Mouse (Mus musculus): ENCODE data around the gene Catsperd. TPM values are rescaled to one million over a fixed set of nuclear protein-coding genes. Genes with fewer than 3 reads are reported as not detected.
"Not testable (repeated sequence)": the region's sequence is repeated elsewhere in the genome, so short reads cannot be mapped to it uniquely, and the experiment has no call there.

Catsperd gene
- polyA plus RNA-seq, 1 experiment from 2014 or later, result 0.13 TPM

DNA sequence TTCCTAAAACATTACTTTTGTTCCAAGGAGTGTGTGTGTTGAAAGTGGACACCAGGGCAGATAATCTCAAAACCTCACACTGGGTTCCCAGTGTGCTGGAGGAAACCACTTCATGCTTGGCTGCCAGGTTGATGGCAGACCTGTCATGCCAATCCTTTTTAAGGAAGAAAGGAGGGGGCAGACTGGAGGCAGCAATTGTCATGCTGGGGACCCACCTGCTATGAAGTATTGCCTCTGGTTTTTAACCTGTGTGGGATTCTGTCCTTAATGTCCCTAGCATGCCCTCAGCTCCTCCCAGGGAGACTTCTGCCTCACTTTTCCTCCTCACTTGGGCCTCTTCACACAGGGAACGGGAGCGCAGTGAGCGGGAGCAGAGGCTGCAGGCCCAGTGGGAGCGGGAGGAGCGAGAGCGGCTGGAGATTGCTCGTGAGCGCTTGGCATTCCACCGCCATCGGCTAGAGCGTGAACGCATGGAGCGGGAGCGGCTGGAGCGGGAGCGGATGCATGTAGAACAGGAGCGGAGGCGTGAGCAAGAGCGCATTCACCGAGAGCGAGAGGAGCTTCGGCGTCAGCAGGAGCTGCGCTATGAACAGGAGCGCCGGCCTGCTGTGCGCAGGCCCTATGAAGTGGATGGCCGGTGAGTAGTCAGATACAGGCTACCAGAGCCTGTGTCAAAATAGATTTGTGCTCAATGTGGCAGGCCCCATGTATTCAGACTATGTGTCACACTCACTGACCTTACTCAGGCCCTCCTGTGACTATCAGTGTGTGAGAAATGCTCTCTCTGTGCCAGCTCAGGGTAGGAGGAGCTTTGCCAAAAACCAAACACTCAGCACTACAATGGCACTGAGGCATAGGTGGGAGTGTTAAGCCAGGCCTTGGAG lies 24.5 kb upstream of the Catsperd start:
- Histone ChIP-seq H3K27me3 (no peaks in the 10 kb centered on the region), H3K9me3 (replicated peaks) (no peaks in the 10 kb centered on the region), H3K36me3 (peaks cover 86% of the 10 kb centered on the region), H3K9ac (no peak overlapping the region), H3K4me1 (replicated peaks) (peaks cover 6% of the 10 kb centered on the region), H3K4me3 (no peak overlapping the region), H3K27ac (no peak overlapping the region), H3K4me2 (no peak overlapping the region)
- ATAC-seq (replicated peaks; ENCODE audit: insufficient number of reproducible peaks, insufficient read depth, low FRiP score, low read depth), result no peak
- 93% methylated on average over 28 of the region's 28 CpGs for WGBS

DNA sequence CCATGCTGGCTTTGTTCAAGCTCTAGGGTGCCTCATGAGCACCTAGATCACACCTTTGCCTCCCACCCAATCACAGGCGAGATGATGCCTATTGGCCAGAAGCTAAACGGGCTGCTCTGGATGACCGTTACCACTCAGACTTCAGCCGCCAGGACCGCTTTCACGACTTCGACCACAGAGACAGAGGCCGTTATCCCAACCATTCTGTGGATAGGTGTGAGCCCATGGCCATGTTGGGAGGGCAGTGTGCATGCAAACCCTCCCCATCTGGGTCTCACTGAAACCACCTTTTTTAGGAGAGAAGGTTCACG lies 23.9 kb upstream of the Catsperd start:
- no peaks in the 10 kb centered on the region for H3K9me3 ChIP-seq (replicated peaks)
- ATAC-seq (replicated peaks; ENCODE audit: insufficient number of reproducible peaks, insufficient read depth, low FRiP score, low read depth), result no peak
- H3K9ac ChIP-seq, result no peak overlapping the region
- WGBS, result 89% methylated on average over 9 of the region's 9 CpGs
- no peaks in the 10 kb centered on the region for H3K27me3 ChIP-seq
- no peak overlapping the region for H3K27ac ChIP-seq
- peaks cover 11% of the 10 kb centered on the region for H3K4me1 ChIP-seq (replicated peaks)
- H3K36me3 ChIP-seq, result peaks cover 86% of the 10 kb centered on the region
- no peak overlapping the region for H3K4me3 ChIP-seq
- no peak overlapping the region for H3K4me2 ChIP-seq

DNA sequence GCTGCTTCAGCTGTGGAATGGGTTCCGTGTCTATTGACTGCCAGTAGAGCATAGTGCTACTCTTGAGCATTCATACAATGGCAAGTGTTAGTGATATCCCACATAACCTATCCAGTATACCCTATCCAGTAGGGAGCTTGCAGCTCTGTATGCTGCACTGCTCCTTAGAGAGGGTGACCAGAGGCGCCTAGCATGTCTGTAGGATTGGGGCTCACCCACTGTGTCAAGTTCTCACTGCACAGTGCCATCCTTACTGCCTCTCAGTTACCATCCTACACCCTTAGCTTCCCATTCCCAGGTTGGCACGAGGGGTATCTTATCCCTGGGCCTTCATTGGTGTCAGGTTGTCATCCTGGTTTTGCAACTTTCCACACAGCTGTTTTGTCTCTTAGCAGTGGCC lies 23.5 kb upstream of the Catsperd start:
- no peak overlapping the region for H3K9ac ChIP-seq
- peaks cover 83% of the 10 kb centered on the region for H3K36me3 ChIP-seq
- ATAC-seq (replicated peaks; ENCODE audit: insufficient number of reproducible peaks, insufficient read depth, low FRiP score, low read depth), result no peak
- WGBS, result 86% methylated on average over 3 of the region's 3 CpGs
- no peaks in the 10 kb centered on the region for H3K9me3 ChIP-seq (replicated peaks)
- no peak overlapping the region for H3K27ac ChIP-seq
- no peak overlapping the region for H3K4me2 ChIP-seq
- H3K4me3 ChIP-seq, result no peak overlapping the region
- H3K4me1 ChIP-seq (replicated peaks), result peaks cover 11% of the 10 kb centered on the region
- H3K27me3 ChIP-seq, result no peaks in the 10 kb centered on the region

DNA sequence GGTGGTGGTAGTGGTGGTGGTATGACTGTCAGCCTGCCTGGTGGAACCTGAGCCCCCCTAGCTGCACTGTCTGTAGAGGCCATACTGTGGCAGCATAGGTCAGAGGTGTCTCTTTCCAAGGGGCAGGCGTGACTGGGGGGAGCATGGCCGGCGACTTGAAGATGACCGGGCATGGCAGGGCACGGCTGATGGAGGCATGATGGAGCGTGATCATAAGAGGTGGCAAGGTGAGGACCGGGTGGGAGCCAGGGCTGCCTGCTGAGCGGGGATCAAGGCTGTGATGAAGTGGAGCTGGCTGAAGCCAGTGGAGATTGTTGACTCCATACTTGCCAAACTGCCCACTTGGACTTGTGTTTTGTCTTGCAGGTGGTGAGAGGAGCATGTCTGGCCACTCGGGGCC lies 22.5 kb upstream of the Catsperd start:
- Histone ChIP-seq H3K4me1 (replicated peaks) (peaks cover 16% of the 10 kb centered on the region), H3K36me3 (peaks cover 72% of the 10 kb centered on the region), H3K4me3 (no peak overlapping the region), H3K9me3 (replicated peaks) (no peaks in the 10 kb centered on the region), H3K27ac (no peak overlapping the region), H3K27me3 (no peaks in the 10 kb centered on the region), H3K9ac (no peak overlapping the region), H3K4me2 (no peak overlapping the region)
- no peak for ATAC-seq (replicated peaks; ENCODE audit: insufficient number of reproducible peaks, insufficient read depth, low FRiP score, low read depth)
- WGBS, result 84% methylated on average over 9 of the region's 9 CpGs

DNA sequence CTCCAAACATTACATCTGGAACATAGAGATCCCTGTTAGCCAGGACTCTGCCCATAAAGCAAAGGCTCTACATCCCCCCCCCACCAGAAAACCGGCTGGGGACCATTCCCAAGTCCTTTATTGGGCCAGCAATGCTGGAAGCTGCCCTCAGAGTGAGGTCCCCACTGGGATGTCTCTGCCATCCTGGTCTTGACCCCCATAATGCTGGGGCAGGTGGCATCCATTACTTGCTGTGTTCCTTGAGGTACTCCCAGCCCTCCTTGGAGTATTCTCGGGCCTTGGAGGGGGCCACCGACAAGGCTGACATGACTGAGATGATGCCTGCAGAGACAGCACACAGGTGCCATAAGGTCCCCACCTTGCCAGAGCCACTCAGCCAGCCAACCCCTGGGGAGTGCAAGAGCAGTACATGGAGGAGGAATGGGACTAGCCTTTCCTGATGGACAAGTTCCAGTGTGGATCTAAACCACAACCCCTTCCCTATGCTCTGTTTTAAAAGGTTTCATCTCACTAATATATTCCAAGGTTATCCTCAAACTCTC lies 20.4 kb upstream of the Catsperd start:
- WGBS, result 67% methylated on average over 3 of the region's 3 CpGs
- H3K4me3 ChIP-seq, result no peak overlapping the region
- H3K9ac ChIP-seq, result no peak overlapping the region
- H3K27me3 ChIP-seq, result no peaks in the 10 kb centered on the region
- H3K27ac ChIP-seq, result no peak overlapping the region
- H3K36me3 ChIP-seq, result peaks cover 51% of the 10 kb centered on the region
- H3K4me2 ChIP-seq, result no peak overlapping the region
- ATAC-seq (replicated peaks; ENCODE audit: insufficient number of reproducible peaks, insufficient read depth, low FRiP score, low read depth), result no peak
- no peaks in the 10 kb centered on the region for H3K9me3 ChIP-seq (replicated peaks)
- H3K4me1 ChIP-seq (replicated peaks), result peaks cover 27% of the 10 kb centered on the region

DNA sequence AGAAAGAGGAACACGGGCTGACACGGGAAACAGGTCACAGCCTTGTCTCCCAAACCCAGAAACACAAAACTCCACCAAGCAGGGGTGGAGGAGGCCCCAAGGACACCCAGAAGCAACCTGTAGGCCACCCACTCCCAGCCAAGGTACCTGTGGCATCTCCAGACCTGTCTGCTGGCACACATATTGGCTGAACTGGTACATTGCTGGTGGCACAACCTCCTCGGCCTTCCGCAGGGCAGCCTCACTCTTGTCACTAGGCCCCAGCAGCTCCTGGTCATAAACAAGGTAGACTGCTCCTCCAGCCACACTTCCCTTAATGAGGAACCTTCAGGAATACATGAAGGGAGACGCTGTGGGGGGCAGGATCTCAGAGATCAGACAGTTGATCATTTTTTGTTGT lies 19.2 kb upstream of the Catsperd start:
- 34% methylated on average over 5 of the region's 5 CpGs for WGBS
- peaks cover 27% of the 10 kb centered on the region for H3K4me1 ChIP-seq (replicated peaks)
- H3K36me3 ChIP-seq, result peaks cover 40% of the 10 kb centered on the region
- no peaks in the 10 kb centered on the region for H3K27me3 ChIP-seq
- H3K9ac ChIP-seq, result peak overlapping the region; percentile 73
- peak overlapping the region; percentile 71 for H3K4me3 ChIP-seq
- H3K9me3 ChIP-seq (replicated peaks), result no peaks in the 10 kb centered on the region
- peak overlapping the region; percentile 78 for H3K4me2 ChIP-seq
- peak overlapping the region; percentile 80; the same call in 1 of the 2 replicates for H3K27ac ChIP-seq
- ATAC-seq (replicated peaks; ENCODE audit: insufficient number of reproducible peaks, insufficient read depth, low FRiP score, low read depth), result no peak

DNA sequence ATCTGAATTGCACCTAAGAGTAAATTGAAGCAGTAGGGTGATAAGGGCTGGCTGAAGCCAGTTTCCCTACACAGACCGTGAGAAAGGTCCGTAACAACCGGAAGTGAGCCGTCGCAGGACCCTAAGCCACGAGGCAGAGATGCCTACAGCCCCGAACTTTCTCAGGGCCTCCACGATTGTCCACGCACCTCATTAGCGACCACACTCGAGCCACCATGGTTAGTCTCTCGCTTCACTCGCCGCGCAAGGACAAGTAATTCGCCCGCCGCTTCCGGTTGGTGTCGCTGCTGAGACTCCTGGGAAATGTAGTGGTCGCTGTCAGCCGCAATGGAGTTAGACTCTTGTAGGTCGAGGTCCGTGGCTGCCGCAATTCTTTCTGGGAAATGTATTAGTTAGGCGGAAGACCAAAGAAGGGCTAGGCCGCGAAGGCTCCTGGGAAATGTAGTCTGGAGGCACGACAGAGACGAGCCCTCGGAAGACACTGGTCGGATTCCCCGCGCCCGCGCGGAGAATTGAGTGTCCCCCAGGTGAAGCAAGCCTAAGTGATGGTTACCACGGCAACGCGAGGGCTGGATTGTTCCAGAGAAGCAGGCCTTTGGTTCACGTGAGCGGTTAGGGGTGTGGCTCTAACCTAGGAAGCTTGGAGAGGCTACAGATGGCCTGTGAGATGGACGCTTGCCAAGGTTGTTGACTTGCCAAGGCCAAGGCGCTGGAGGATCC lies 18.3 kb upstream of the Catsperd start, which contains the start of gene 2410015M20Rik:
2410015M20Rik (minus strand) TSS at position 320 of the 720 bp plus-strand sequence.
- Histone ChIP-seq H3K27ac (peak within 1 kb of the TSS; percentile 80), H3K4me3 (peak within 1 kb of the TSS; percentile 71), H3K36me3 (peaks cover 35% of the 10 kb centered on the region), H3K9ac (peak within 1 kb of the TSS; percentile 73), H3K4me2 (peak within 1 kb of the TSS; percentile 78), H3K27me3 (no peaks in the 10 kb centered on the region), H3K9me3 (replicated peaks) (no peaks in the 10 kb centered on the region), H3K4me1 (replicated peaks) (peaks cover 33% of the 10 kb centered on the region)
- peak; percentile 84 for ATAC-seq (replicated peaks; ENCODE audit: insufficient number of reproducible peaks, insufficient read depth, low FRiP score, low read depth)
- WGBS, result under 1% methylated on average over 44 of the region's 44 CpGs

DNA sequence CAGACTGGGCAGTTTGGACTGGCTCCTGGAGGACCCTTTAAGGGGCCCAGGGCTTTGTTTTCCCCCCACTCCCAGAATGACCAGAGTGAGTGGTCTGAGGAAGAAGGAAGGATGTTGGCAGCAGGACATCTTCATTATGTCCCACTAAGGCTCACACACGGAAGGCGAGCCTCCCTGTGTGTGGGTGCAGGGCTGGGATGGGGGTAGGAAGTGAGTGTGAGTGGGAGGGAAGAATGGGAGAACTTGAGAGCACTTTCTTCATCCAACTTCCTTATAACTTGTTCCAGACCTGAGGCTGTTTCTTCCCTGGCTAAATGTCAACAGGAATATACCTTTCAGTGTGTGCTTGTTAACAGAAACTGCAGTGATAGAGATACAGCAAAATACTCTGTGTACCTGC lies 16.6 kb upstream of the Catsperd start:
- peaks cover 42% of the 10 kb centered on the region for H3K4me1 ChIP-seq (replicated peaks)
- H3K9ac ChIP-seq, result no peak overlapping the region
- H3K36me3 ChIP-seq, result peaks cover 34% of the 10 kb centered on the region
- no peak overlapping the region for H3K4me3 ChIP-seq
- H3K4me2 ChIP-seq, result no peak overlapping the region
- H3K27me3 ChIP-seq, result no peaks in the 10 kb centered on the region
- no peaks in the 10 kb centered on the region for H3K9me3 ChIP-seq (replicated peaks)
- no peak overlapping the region for H3K27ac ChIP-seq
- no peak for ATAC-seq (replicated peaks; ENCODE audit: insufficient number of reproducible peaks, insufficient read depth, low FRiP score, low read depth)
- WGBS, result 61% methylated on average over 2 of the region's 2 CpGs

DNA sequence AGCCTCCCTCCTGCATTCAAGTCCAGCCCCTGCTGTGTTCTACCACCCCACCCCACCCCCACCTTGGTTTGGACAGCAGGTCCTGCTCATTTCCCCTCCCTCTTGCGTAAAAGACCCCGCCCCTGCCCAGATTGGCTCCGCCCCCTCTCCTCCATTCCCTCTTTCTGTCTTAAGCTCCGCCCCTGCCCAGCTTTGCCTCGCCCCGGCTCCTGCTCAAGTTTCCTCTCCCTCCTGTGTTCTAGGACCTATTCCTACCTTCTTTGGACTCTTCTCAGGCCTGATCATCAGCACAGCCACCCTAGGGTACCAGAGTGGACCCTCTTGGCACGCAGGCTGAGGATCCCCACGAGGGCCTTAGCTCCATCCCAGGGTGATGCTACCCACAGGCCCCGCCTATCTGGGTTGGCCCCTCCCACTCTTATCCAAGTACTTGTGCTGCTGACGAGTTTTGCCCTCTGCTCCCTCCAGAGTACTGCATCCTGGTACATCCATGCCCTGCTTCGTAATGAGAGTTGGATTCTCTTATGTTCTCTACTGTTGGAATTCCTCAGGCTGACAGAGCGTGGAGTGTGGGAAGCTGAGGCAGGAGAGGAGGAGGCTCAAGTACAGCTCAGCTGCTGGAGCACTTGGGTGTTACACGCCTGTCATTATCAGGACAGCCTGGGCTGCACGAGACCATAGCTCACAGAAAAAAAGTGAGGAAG lies 15.9 kb upstream of the Catsperd start:
- Histone ChIP-seq H3K36me3 (peaks cover 32% of the 10 kb centered on the region), H3K27ac (no peak overlapping the region), H3K27me3 (no peaks in the 10 kb centered on the region), H3K4me3 (no peak overlapping the region), H3K4me1 (replicated peaks) (peaks cover 42% of the 10 kb centered on the region), H3K4me2 (0 out of 2 replicates have a peak overlapping the region, but pooled peaks have one; percentile 7), H3K9ac (no peak overlapping the region), H3K9me3 (replicated peaks) (no peaks in the 10 kb centered on the region)
- 19% methylated on average over 14 of the region's 14 CpGs for whole genome bisulfite sequencing
- no peak for ATAC-seq (replicated peaks; ENCODE audit: insufficient number of reproducible peaks, insufficient read depth, low FRiP score, low read depth)

DNA sequence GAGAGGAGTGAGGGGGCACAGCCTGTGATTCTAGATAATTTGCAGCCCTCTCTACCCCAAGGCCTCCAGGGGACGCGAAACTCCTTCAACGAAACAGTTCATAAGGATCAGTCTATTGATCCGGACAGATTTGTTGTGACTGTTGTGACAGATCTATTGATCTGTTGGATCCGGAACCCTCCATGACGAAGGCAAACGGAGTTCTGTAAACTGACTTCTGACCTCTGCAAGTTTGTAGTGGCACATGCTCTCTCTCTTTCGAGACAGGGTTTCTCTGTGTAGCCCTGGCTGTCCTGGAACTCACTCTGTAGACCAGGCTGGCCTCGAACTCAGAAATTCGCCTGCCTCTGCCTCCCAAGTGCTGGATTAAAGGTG lies 15.4 kb upstream of the Catsperd start:
- not testable (repeated sequence) for H3K4me2 ChIP-seq; H3K4me3 ChIP-seq; H3K27ac ChIP-seq; ATAC-seq (replicated peaks; ENCODE audit: insufficient number of reproducible peaks, insufficient read depth, low FRiP score, low read depth); H3K27me3 ChIP-seq; H3K9me3 ChIP-seq (replicated peaks); H3K9ac ChIP-seq
- H3K4me1 ChIP-seq (replicated peaks), result peaks cover 42% of the 10 kb centered on the region
- peaks cover 33% of the 10 kb centered on the region for H3K36me3 ChIP-seq
- WGBS, result 77% methylated on average over 10 of the region's 10 CpGs

DNA sequence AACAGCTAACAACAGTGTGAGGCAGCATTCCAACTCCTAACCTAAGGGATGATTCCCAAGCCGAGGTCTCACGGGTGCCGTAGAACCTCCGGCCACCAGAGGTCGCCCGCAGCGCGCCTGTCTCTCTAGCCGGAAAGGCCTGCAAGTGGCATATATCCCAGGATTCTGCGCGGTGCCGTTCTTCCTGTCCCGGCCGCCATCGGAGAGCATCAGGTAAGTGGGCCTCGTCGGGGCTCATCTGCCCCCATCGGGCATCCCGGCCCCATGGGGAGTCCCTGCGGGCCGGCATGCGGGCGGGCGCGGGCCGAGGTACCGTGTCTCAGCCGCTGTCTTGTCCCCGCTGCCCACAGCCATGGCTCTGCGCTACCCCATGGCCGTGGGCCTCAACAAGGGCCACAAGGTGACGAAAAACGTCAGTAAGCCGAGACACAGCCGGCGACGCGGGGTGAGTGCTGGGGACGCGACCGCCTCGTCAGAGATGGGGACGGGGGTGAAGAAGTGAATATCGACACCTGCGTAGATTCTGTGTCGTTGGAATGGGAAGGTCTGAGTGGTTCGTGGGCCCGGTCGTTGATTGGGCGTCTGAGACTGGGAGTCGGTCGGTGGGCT lies 14.6 kb upstream of the Catsperd start, which contains the start of gene Rpl36:
Rpl36 (plus strand) TSS at position 181 of the 609 bp plus-strand sequence.
- Histone ChIP-seq H3K4me1 (replicated peaks) (peaks cover 38% of the 10 kb centered on the region), H3K36me3 (peaks cover 38% of the 10 kb centered on the region), H3K27ac (peak within 1 kb of the TSS; percentile 89), H3K27me3 (no peaks in the 10 kb centered on the region), H3K9me3 (replicated peaks) (no peaks in the 10 kb centered on the region), H3K4me3 (peak within 1 kb of the TSS; percentile 79), H3K9ac (peak within 1 kb of the TSS; percentile 72), H3K4me2 (peak within 1 kb of the TSS; percentile 89)
- peak; percentile 63 for ATAC-seq (replicated peaks; ENCODE audit: insufficient number of reproducible peaks, insufficient read depth, low FRiP score, low read depth)
- 0% methylated on average over 52 of the region's 52 CpGs for whole genome bisulfite sequencing

All from heart, embryonic 15.5 days (tissue).